Mouse (Mus musculus) forebrain, postnatal 0 days (tissue): Measurements from ENCODE around the gene Apeh. TPM values are rescaled to one million over a fixed set of nuclear protein-coding genes. Genes with fewer than 3 reads are reported as not detected.

Experiments
- ATAC-seq: fragments of 200-750 bp; cut with Nextera tagmentation; 2 replicates; pipeline ENCODE4 v1.8.0; 2017; ENCODE audit warnings: mild to moderate bottlenecking, moderate library complexity
- DNase-seq: peaks from one replicate; pipeline ENCODE4 v3.0.0-alpha.2; 2015
- H3K27ac ChIP-seq: fragments of 300-500 bp; sonication (generic); 2 replicates; pipeline ENCODE4 v1.5.1; 2014; ENCODE audit warnings: low read depth, mild to moderate bottlenecking, antibody characterized with exemption, low read length, moderate library complexity, mixed read lengths
- H3K27me3 ChIP-seq: fragments of 300-500 bp; sonication (generic); 2 replicates; pipeline ENCODE4 v1.6.1; 2014; ENCODE audit warnings: mild to moderate bottlenecking, low read length, mixed read lengths; ENCODE audit not compliant: insufficient read depth
- H3K36me3 ChIP-seq: fragments of 300-500 bp; sonication (generic); 2 replicates; pipeline ENCODE4 v1.6.1; 2014; ENCODE audit warnings: mild to moderate bottlenecking, moderate library complexity; ENCODE audit not compliant: insufficient read depth
- H3K4me1 ChIP-seq: fragments of 300-500 bp; sonication (generic); 2 replicates; pipeline ENCODE4 v1.6.1; 2014; ENCODE audit warnings: antibody characterized with exemption; ENCODE audit not compliant: insufficient read depth
- H3K4me2 ChIP-seq: fragments of 300-500 bp; sonication (generic); 2 replicates; pipeline ENCODE4 v1.6.1; 2014; ENCODE audit warnings: low read depth, mild to moderate bottlenecking, moderate library complexity
- H3K4me3 ChIP-seq: fragments of 300-500 bp; sonication (generic); 2 replicates; pipeline ENCODE4 v1.5.1; 2014; ENCODE audit warnings: low read depth, low read length, mixed read lengths
- H3K9ac ChIP-seq: fragments of 300-500 bp; sonication (generic); 2 replicates; pipeline ENCODE4 v1.6.1; 2014; ENCODE audit warnings: mild to moderate bottlenecking
- H3K9me3 ChIP-seq: fragments of 300-500 bp; sonication (generic); 2 replicates; pipeline ENCODE4 v1.6.1; 2016; ENCODE audit warnings: low read length
- CTCF ChIP-seq: sonication (generic); IDR thresholded peaks from 2 replicates; pipeline ENCODE4 v1.5.1; 2016; ENCODE audit warnings: antibody characterized with exemption, control low read depth, low read depth
- WGBS: fragments of 180-500 bp; shearing (Covaris S2); extraction: QIAGEN DNeasy Blood & Tissue Kit; methylation state at CpG from one replicate; pipeline ENCODE4 v1.1.7; 2014; 5-methylcytosine and 5-hydroxymethylcytosine counted together
- polyA plus RNA-seq: library from polyadenylated mRNA; unstranded; fragments of >200 nt; fragmentation: Nextera tagmentation; extraction: Ambion mirVana; gene quantifications from 2 replicates; pipeline ENCODE4 v1.2.1, GENCODE M21; 2015
- total RNA-seq: library from RNA; depleted of rRNA; stranded (reverse); fragments of >200 nt; gene quantifications from 2 replicates; pipeline ENCODE4 v1.2.3, GENCODE M21; 2014

Apeh gene
- total and polyA plus RNA-seq, 2 experiments from 2014 or later = 24.5 to 30.0 TPM

GRCm38 (mm10) chr9:108120671-108121070 is 26.3 kb upstream of the Apeh start:
- Histone ChIP-seq H3K36me3 (peaks cover 22% of the 10 kb centered on the region), H3K4me2 (no peak overlapping the region), H3K27me3 (no peaks in the 10 kb centered on the region), H3K4me1 (no peaks in the 10 kb centered on the region), H3K27ac (no peak overlapping the region), H3K4me3 (no peak overlapping the region), H3K9me3 (no peaks in the 10 kb centered on the region), H3K9ac (no peak overlapping the region)
- ATAC-seq = no peak
- WGBS = 91% methylated on average over 8 of the region's 8 CpGs
- no peak for TF ChIP-seq CTCF
- DNase-seq = no peak

GRCm38 (mm10) chr9:108119891-108120411 is 25.5 kb upstream of the Apeh start:
- no peaks in the 10 kb centered on the region for H3K27me3 ChIP-seq
- no peak overlapping the region for H3K4me3 ChIP-seq
- H3K36me3 ChIP-seq = peaks cover 24% of the 10 kb centered on the region
- H3K9me3 ChIP-seq = no peaks in the 10 kb centered on the region
- no peak overlapping the region for H3K27ac ChIP-seq
- H3K4me1 ChIP-seq = no peaks in the 10 kb centered on the region
- H3K4me2 ChIP-seq = no peak overlapping the region
- no peak overlapping the region for H3K9ac ChIP-seq
- no peak for TF ChIP-seq CTCF
- no peak for ATAC-seq
- 50% methylated on average over 9 of the region's 11 CpGs for WGBS
- no peak for DNase-seq

GRCm38 (mm10) chr9:108117143-108117542 is 22.7 kb upstream of the Apeh start:
- no peaks in the 10 kb centered on the region for H3K27me3 ChIP-seq
- ATAC-seq (0 out of 2 replicates have a peak, but pooled peaks have one; percentile 14), DNase-seq (no peak)
- WGBS = 49% methylated on average over 4 of the region's 4 CpGs
- H3K4me1 ChIP-seq = no peaks in the 10 kb centered on the region
- TF ChIP-seq CTCF = no peak
- H3K4me3 ChIP-seq = no peak overlapping the region
- peaks cover 52% of the 10 kb centered on the region for H3K36me3 ChIP-seq
- H3K9me3 ChIP-seq = no peaks in the 10 kb centered on the region
- no peak overlapping the region for H3K9ac ChIP-seq
- H3K27ac ChIP-seq = no peak overlapping the region
- H3K4me2 ChIP-seq = no peak overlapping the region

GRCm38 (mm10) chr9:108115290-108116077 is 21.1 kb upstream of the Apeh start:
- Histone ChIP-seq H3K4me1 (no peaks in the 10 kb centered on the region), H3K27me3 (no peaks in the 10 kb centered on the region), H3K9ac (no peak overlapping the region), H3K4me3 (no peak overlapping the region), H3K4me2 (no peak overlapping the region), H3K9me3 (no peaks in the 10 kb centered on the region), H3K27ac (no peak overlapping the region), H3K36me3 (peaks cover 67% of the 10 kb centered on the region)
- no peak for DNase-seq
- no peak for ATAC-seq
- WGBS = 80% methylated on average over 43 of the region's 43 CpGs
- no peak for TF ChIP-seq CTCF

- DNase-seq = no peak
- no peaks in the 10 kb centered on the region for H3K27me3 ChIP-seq
- H3K4me2 ChIP-seq = no peak overlapping the region
- peaks cover 81% of the 10 kb centered on the region for H3K36me3 ChIP-seq
- no peak overlapping the region for H3K4me3 ChIP-seq
- no peaks in the 10 kb centered on the region for H3K9me3 ChIP-seq
- 91% methylated on average over 18 of the region's 18 CpGs for WGBS
- no peaks in the 10 kb centered on the region for H3K4me1 ChIP-seq
- no peak for ATAC-seq
- no peak overlapping the region for H3K9ac ChIP-seq
- H3K27ac ChIP-seq = no peak overlapping the region
- no peak for TF ChIP-seq CTCF
These were observed 18.4 kb upstream of the Apeh start for GRCm38 (mm10) chr9:108112719-108113340.

GRCm38 (mm10) chr9:108111593-108112121 is 17.3 kb upstream of the Apeh start:
- peaks cover 85% of the 10 kb centered on the region for H3K36me3 ChIP-seq
- H3K4me1 ChIP-seq = no peaks in the 10 kb centered on the region
- WGBS = 76% methylated on average over 17 of the region's 17 CpGs
- H3K27me3 ChIP-seq = no peaks in the 10 kb centered on the region
- no peak for DNase-seq
- H3K9me3 ChIP-seq = no peaks in the 10 kb centered on the region
- ATAC-seq = no peak
- no peak for TF ChIP-seq CTCF
- H3K4me2 ChIP-seq = no peak overlapping the region
- H3K4me3 ChIP-seq = no peak overlapping the region
- no peak overlapping the region for H3K9ac ChIP-seq
- H3K27ac ChIP-seq = no peak overlapping the region
